Mouse (Mus musculus) lung, adult 18-20 months (tissue): ENCODE results near the gene Tcl1b5.

Experiments used
- DNase-seq, 2 experiments: peaks; one replicate each; pipeline ENCODE4 v3.0.0; 2022; ENCODE audit warnings: mixed read lengths in 2 of 2

Gene Tcl1b5

DNA sequence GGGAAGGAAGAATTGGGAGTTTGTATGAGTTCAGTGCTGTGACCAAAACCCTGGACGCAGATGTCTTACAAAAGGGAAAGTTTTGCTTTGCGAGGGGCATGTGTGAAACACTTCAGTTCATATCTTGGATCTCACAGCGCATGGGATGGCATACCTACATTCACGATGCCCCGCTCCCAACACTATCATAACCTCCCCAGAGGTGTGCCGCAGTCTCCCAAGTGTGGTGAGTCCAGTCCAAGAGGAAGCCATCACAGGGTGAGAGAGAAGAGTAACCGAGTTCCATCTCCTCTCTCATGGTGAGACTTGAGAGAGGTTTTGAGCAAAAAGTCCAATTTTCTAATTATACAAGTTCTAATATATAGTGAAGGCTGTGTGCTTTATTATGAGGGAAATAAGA is 33.1 kb downstream of the Tcl1b5 start:
- no peak for DNase-seq

GRCm38 (mm10) chr12:105217101-105217760 is 41.1 kb downstream of the Tcl1b5 start:
- DNase-seq: no peak

DNA sequence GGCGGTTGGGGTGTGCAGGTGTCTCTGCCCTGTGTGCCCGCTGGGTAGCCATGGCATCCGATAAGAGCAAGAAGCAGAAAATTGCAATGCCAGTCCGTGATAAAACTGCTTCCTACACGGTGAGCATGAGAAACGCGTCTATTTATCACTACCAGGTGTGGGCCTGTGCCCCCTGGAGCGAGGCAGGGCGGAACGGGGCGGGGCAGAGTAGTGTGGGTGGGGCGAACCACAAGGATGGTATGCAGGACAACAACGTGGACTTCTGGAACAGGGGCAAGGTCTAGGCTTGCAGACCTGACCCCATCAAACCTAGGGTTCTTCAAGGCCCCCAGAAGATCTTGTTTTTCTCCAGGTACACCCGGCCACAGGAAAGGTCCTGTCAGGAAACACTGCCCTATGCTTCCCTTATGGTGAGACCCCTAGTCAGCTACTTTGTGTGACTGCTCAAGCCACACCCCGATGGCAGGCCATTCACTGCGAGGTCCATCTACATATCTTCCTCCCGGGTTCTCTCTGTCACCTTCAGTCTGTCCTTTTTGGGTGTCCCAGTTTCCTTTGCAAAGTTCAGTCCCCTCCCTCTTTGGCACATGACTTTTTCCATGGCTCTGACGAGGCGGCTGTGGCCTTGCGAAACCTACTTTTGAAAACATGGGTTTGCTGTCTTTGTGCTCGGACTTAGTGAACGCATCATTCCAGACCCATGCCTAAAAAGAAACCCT is 46.6 kb downstream of the Tcl1b5 start, which contains the start of gene Tcl1:
TSS of gene Tcl1 (minus strand) at position 193 of the 719 bp plus-strand sequence.
- DNase-seq: no peak

DNA sequence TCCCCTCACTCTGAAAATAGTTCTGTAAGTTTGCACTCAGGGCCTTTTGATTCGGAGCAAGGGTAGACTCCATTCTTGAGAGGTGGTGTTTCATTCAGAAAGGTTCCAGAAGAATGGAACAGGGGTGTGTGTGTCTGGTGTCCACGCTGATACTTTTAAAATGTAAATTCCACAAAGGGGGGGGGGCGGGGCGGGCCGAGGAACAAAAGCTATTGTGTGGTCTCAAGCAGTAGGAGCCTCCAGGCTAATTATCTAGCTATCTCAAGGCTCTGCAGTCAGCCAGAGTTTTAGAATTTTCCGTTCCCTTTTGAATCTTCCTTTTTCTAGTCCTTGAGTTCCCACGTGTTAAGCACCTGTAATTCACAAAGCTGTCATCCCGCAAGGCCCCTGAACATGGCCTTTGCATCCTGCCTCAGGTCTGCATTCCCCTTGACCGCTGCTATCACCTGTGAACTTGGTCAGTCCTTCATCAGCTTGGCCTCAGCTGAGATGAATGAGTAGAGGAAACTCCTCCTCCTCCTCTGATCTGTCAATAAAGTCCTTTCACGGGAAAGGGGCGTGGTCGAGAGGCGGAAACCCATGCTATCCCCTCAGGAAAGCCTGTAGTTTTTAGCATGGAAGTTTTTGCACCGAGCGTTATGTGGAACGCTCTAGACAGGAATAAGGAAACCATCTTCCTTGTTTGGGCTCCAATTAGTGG is 48.6 kb downstream of the Tcl1b5 start:
- DNase-seq: no peak
